Mouse (Mus musculus) layer of hippocampus, adult 2 months (tissue): ENCODE data around the gene Wdr66. TPM values are rescaled to one million over a fixed set of nuclear protein-coding genes. Genes with fewer than 3 reads are reported as not detected.
"Not testable (repeated sequence)": the region's sequence is repeated elsewhere in the genome, so short reads cannot be mapped to it uniquely, and the experiment has no call there.

Experiments
- DNase-seq, 2 experiments: peaks; one replicate each; pipeline ENCODE4 v3.0.0; 2022; ENCODE audit warnings: low spot score in 2 of 2
- H3K27ac ChIP-seq: fragments of 200-600 bp; 2 replicates; pipeline ENCODE4 v1.8.1; 2022
- H3K4me3 ChIP-seq: fragments of 200-600 bp; 2 replicates; pipeline ENCODE4 v1.8.1; 2022; ENCODE audit warnings: mild to moderate bottlenecking
- CTCF ChIP-seq: fragments of 200-600 bp; conservative IDR thresholded peaks from 2 replicates; pipeline ENCODE4 v1.8.1; 2022; ENCODE audit warnings: antibody characterized with exemption, mild to moderate bottlenecking, moderate library complexity
- long read RNA-seq, 2 experiments: library from polyadenylated mRNA; stranded (forward); transcript quantifications; one replicate each; pipeline ENCODE4 v2.0.0; 2021; ENCODE audit warnings: borderline mapping rate in 2 of 2
- total RNA-seq, 2 experiments: library from RNA; stranded (reverse); gene quantifications; 2 replicates each; pipeline ENCODE4 v1.2.3; 2021

Wdr66 gene
- total RNA-seq = 1 to 10 TPM; 4.5 to 5.6 TPM
- long read RNA-seq, experiment 1, partial matches to known transcripts = 3 of 4 reads
- long read RNA-seq, experiment 1, other reads (novel, unspliced or antisense) = 1 of 4 reads
- long read RNA-seq, experiment 2, partial matches to known transcripts = 2 of 3 reads
- long read RNA-seq, experiment 2, other reads (novel, unspliced or antisense) = 1 of 3 reads

DNA sequence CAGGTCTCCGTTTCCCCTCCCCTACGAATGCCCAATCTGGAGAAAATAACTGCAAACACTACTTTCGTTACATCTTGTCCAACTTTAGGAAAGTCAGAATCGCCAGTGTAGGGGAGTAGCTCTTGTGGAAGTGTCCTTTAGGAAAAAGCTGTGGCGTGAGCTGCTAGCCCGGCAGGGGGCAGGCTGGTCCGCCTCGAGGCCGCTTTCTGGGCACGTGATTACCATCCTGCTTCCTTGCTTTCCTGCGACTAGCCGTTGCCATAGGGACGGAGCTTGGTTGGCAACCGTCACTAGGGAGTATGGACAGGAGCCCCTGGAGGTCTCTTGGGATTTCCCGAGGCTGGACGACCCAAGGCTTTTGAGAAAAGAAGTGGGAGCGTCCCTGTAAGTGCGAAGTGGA, at the start of gene Wdr66:
Wdr66 (plus strand) TSS at position 269 of the 400 bp plus-strand sequence.
- Histone ChIP-seq H3K27ac (peak within 1 kb of the TSS; percentile 69), H3K4me3 (peak within 1 kb of the TSS; percentile 57)
- TF ChIP-seq CTCF = peak; percentile 90
- DNase-seq = peak; percentile 92 to 93

DNA sequence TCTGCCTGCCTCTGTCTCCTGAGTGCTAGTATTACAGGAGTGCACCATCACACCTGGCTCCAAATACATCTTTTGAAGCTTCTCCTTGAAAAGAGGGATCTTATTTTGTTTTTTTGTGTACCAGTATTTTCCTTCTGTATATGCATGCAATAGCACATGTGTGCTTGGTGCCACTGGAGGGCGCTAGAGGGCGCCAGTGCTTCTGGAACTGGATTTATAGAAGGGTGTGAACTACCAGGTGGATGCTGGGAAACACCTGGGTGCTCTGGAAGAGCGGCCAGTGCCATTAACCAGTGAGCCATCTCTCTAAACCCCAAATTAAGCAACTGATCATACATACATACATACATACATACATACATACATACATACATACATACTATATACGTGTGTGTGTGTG, 49.1 kb upstream of the Wdr66 start:
- H3K4me3 ChIP-seq, H3K27ac ChIP-seq, DNase-seq: not testable (repeated sequence)
- TF ChIP-seq CTCF = 0 out of 2 replicates have a peak, but pooled peaks have one; percentile 14

DNA sequence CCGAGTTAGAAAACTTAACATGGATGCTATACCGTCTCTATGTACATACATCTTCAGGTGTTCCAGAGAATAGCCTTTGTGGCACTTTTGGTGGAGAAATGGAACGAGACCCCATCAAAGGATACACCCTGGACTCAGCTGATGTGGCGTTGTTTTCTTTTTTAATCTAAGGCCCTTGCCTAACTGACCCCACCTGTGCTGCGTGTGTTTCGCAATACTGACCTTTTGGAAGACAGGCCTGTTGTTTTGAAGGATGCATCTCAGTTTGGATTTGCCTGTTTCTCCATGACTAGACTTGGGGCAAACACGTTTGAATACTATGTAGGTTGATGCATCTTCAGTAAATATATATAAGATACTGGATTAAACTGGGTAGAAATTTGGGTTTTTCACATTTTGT, 48.3 kb upstream of the Wdr66 start:
- not testable (repeated sequence) for DNase-seq, H3K4me3 ChIP-seq, H3K27ac ChIP-seq

DNA sequence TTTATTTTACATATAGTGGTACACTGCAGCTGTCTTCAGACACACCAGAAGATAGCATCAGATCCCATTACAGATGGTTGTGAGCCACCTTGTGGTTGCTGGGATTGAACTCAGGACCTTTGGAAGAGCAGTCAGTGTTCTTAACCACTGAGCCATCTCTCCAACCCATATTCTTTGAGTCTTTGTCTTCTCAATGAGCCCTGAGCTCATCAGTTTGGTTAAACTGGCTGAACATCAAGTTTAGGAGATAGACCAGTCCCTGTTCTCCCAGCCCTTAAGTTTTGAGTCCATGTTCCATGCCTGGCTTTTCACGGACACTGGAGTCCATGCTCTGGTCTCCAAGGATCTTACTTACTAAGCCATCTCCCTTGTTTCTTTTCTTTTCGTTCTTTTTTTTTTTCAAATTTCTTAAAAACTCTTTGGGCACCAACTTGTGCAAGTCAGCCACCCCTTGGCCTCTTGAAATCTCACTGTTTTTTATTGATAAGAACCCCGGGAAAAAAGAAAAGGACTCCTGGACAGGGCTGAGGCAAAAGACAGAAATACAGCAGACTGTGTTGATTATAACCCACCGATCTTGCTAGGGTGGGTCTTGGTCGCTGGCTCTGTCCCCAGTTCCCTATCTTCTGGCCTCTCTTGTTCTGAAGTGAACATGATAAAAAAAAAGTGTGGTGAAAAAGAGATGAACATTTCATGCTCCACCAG, 29.4 kb upstream of the Wdr66 start:
- not testable (repeated sequence) for H3K27ac ChIP-seq, DNase-seq, H3K4me3 ChIP-seq

DNA sequence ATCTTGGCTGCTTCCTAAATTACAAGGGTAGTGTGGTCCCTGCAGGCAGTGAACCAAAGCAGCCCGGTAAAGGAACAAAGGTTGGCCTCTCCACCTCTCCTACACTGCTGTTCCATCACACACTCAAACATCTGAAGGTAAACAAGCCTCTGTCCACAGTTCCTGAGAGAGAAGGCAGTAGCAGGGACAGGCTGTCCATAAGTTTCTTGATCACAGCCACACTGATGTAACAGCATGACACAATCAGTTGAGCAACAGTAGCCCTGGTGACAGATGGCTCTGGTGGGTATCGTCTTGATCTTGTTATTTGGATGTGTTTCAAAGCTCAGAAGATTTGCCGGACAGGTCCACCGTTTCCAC, 28.9 kb upstream of the Wdr66 start:
- H3K27ac ChIP-seq = no peak overlapping the region
- no peak overlapping the region for H3K4me3 ChIP-seq
- no peak for DNase-seq
- no peak for TF ChIP-seq CTCF

DNA sequence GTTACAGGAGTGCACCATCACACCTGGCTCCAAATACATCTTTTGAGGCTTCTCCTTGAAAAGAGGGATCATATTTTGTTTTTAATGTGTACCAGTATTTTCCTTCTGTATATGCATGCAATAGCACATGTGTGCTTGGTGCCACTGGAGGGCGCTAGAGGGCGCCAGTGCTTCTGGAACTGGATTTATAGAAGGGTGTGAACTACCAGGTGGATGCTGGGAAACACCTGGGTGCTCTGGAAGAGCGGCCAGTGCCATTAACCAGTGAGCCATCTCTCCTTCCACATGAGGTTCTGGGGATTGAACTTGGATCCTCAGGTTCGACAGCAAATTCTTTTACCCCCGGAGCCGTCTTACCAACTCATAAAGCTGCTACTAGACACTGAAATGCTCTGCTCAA, 28.0 kb upstream of the Wdr66 start:
- peak; percentile 29; the same call in 1 of the 2 replicates for TF ChIP-seq CTCF
- not testable (repeated sequence) for DNase-seq, H3K4me3 ChIP-seq, H3K27ac ChIP-seq

DNA sequence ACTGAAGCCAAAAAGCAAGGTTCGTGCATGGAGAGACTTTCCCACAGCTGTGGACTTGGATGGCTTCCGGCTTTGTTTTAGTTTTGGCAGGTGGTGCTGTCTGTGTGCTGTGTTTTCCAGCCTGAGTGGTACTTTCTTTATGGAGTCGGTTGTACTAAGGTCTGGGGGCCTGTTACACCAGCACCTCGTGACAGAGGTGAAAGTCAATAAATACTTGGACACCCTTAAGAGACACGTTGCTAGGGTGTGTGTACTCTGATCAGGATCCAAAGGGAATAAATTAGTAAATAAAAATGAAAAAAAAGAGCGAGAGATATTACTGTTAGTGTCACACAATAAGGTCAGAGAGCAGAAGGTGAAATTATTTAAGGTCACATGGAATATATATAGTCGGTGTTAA, 25.1 kb upstream of the Wdr66 start:
- Histone ChIP-seq H3K27ac (no peak overlapping the region), H3K4me3 (no peak overlapping the region)
- TF ChIP-seq CTCF = no peak
- no peak for DNase-seq

DNA sequence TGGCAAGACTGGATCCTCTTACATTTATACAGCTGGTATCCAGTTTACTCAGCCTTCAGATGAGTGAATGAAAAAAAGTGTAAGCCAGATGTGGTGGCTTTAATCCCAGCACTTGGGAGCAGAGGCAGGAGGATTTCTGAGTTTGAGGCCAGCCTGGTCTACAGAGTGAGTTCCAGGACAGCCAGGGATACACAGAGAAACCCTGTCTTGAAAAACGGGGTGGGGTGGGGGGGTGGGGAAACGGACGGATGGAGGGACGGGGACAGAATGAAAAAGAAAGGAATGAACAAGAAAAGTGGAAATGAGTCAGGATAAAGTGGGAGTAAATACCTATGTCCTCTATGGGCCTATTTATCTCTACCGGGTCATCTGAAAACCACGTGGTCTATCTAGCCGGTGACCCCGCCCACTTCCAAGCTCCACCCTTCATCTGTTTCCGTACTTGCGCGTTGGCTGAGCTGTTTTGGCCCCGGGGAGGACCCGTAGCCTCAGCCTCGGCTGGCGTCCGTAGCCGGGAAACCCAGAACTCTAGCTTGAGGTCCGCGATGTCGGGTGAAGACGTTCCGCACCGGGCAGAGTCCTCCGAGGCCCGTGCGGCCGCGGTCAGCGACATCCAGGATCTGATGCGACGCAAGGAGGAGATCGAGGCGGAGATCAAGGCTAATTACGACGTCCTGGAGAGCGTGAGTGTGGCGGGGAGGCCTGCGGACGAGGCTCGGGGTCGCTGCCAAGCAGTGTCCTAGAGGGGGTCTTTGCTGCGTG, 24.0 kb upstream of the Wdr66 start:
- Histone ChIP-seq H3K27ac (peak overlapping the region; percentile 86), H3K4me3 (peak overlapping the region; percentile 94)
- DNase-seq = peak; percentile 96 to 98
- no peak for TF ChIP-seq CTCF

DNA sequence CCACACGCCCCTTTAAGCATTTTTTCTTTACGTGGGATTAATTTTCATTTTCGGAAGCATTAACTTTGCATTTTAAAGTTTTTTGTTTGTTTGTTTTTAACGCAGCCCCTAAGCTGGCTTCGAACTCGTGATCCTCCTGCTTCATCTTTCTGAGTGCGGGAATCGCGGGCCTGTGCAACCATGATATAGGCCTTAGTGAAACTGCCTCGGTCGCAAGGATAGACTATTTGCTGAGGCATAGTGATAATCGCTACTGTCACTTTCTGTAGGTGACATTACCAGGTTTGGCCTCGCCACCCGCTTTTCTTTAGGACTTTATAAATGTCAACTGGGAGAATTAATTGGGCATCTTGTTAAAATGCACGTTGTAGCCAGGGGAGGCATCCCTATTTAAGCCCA, 23.4 kb upstream of the Wdr66 start:
- peak overlapping the region; percentile 86 for H3K27ac ChIP-seq
- no peak for TF ChIP-seq CTCF
- peak overlapping the region; percentile 94 for H3K4me3 ChIP-seq
- DNase-seq = no peak

DNA sequence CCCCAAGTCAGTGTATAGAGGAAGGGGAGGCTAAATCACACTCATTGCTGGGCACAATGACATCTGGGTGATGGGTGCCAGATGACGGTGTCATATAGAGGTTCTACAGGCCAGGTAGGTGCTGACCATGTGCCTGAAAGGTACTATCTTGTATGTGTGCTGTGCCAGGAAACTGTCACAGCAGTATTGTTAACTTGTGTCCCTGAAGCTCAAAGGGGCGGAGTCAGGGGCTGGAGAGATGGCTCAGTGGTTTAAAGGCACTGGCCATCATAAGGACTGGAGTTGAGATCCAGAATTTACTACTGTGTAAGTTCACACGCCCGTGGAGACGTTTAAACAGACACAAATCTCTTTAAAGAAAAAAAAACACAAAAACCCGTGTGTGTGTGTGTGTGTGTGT, 22.6 kb upstream of the Wdr66 start:
- Histone ChIP-seq H3K27ac (no peak overlapping the region), H3K4me3 (no peak overlapping the region)
- no peak for DNase-seq
- no peak for TF ChIP-seq CTCF

DNA sequence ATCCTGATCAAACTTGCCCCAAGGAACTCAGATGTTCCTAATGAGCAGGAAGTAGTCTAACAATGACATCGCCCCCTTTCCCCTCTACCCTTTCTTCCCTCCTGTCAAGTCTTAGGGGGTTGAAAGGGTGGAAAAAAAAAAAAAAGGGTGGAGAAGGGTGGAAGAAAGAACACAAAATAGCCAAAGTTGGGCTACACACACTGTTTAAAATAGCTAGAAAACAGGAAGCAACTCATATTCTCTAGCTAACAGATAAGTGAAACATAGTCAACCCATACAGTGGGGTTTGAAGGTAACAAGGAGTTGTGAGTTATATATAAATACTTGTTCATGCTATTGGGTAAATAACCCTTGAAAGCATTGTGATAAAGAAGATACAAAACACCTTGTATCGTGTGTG, 19.7 kb upstream of the Wdr66 start:
- H3K27ac ChIP-seq = no peak overlapping the region
- no peak for TF ChIP-seq CTCF
- H3K4me3 ChIP-seq = no peak overlapping the region
- DNase-seq = no peak

DNA sequence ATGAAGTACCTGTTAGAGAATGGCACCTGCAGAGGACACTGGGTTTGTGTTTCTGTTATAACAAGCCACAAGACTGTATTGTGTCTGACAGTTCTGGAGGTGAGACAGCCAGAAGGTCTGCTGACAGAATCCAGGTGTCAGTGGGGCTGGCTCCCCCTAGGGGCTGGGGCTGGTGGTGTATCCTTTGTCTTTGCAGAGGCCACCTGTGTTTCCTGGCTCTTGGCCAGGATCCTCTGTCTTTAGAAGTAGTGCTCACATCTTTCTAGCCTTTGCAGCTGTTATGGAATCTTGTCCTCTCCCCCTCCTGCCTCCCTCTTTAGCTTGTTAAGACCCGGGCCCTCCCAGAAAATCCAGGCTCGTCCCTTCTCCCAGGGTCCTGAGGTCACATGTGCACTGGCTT, 16.2 kb upstream of the Wdr66 start:
- TF ChIP-seq CTCF = peak; percentile 72
- Histone ChIP-seq H3K4me3 (no peak overlapping the region), H3K27ac (peak overlapping the region; percentile 62; the same call in 1 of the 2 replicates)
- DNase-seq = peak in 1 of 2 experiments; percentile 43

DNA sequence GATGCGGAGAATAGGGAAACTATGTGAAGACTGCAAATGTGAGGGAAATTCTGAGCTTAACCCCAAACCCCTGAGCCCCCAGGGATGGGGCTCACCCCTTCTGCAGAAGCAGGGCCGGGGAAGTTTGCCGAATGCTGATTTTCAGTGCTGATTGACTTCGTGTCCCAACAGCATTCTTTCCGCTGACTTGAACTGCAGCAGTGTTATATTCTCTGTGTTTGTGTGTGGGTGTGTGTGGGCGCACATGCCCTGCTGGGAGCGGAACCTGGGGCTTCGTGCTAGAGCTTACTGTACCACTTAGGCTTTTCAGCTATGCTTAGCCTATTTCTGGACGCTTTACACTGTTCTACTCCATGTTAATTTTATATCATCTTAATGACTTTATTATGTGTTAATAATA, 15.5 kb upstream of the Wdr66 start:
- DNase-seq = peak; percentile 49 to 50
- Histone ChIP-seq H3K27ac (peak overlapping the region; percentile 62; the same call in 1 of the 2 replicates), H3K4me3 (no peak overlapping the region)
- no peak for TF ChIP-seq CTCF

DNA sequence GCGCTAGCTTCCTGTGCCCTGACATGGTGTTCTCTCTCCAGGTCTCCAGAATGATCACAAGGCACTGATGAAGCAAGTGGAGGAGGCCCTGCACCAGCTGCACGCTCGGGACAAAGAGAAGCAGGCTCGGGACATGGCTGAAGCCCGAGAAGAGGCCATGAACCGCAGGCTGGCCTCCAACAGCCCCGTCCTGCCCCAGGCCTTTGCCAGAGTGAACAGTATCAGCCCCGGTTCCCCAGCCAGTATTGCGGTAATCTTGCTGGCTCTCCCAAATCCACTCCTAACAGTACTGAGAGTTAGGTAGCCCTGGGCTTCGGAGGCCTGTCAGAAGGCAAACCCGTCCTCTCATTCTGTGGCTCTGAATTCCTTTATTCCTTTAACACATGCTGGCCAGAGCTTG, 12.4 kb upstream of the Wdr66 start:
- DNase-seq = no peak
- Histone ChIP-seq H3K4me3 (no peak overlapping the region), H3K27ac (no peak overlapping the region)
- no peak for TF ChIP-seq CTCF
